Mouse (Mus musculus): ENCODE data around the gene Itpkc. TPM values are rescaled to one million over a fixed set of nuclear protein-coding genes. Genes with fewer than 3 reads are reported as not detected.

Itpkc gene
- polyA plus RNA-seq, 1 experiment, result 8.3 TPM

DNA sequence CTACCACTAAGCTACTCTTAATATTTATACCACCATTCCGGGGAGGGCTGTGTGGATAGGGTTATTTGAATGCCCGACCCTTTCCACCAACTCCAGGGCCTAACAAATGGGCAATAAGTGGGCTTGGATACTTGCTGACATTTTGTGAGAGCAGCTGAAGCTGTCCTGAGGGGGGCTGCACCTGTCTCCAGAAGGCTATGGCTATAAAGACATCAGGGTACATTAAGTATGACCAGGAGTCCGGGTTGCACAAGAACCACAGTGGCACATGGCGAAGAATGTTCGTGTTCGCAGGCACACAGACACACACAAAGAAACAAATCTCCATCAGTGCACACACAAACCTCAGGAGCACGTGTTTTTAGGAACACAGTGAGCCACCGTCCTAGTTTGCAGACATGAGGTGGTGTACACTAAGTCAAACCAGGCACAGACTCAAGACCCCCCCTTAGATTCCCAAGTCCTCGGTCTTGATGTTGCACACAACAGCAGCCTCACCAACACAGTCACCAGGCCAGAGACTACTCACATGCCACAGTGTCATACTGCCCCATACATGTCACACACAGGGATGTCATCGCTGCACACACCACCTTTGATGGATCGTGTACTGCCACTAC is 60.9 kb downstream of the Itpkc start:
- Histone ChIP-seq H3K27ac (ENCODE audit: insufficient read depth, low read length) (peak overlapping the region; percentile 71), H3K4me3 (ENCODE audit: insufficient read depth, low read length) (peak overlapping the region; percentile 66), H3K4me1 (ENCODE audit: control insufficient read depth, insufficient read depth, low read length) (no peaks in the 10 kb centered on the region; the same call in none of the 2 replicates)
- no peak for TF ChIP-seq CTCF (IDR thresholded peaks at IDR 0.05; ENCODE audit: borderline replicate concordance, insufficient read depth, low read length)
- no peak for TF ChIP-seq POLR2A (IDR thresholded peaks at IDR 0.05; ENCODE audit: low read depth, low read length)

DNA sequence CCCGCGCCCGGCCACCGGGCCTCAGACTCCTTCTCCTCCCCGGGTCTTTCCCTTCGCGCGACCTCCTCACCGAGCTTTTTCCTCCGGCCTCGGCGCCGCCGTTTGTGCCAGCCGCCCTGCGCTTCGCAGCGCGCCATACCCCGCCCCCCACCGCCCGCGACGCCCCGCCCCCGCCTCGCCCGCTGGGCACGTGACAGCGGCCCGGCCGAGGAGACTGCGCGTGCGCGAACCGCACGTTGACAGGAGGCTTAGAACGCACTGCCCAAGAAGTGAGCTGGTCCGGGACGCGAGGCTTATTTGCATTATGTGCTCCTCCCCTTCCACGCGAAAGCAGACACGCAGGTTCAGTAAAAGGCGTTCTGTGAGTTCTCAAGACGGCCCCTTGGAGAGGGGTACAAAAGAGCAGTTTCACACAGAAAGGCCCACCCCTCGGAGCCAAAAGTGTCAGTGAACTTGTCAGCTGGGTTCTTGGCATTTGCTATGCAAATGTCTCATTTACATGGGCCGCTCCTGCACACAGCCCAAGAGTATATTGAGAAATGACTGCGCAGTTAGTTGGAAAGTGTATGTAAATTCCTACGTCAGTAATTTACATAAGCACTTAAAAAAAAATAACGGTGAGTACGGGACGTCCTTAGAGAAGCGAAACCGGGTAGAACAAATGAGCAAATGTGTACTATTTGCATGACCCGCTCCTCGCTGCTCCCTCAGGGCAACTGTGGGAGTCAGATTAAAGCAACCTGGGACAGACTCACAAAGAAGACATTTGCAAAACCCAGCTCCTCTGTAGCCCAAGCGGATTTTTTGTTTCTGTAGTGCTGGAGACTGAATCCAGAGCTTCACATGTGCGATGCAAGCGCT is 61.6 kb downstream of the Itpkc start, which contains the start of gene Egln2:
Gene Egln2 (minus strand): TSS at position 189 of the 861 bp plus-strand sequence.
- Histone ChIP-seq H3K4me3 (ENCODE audit: insufficient read depth, low read length) (peak within 1 kb of the TSS; percentile 89), H3K4me1 (ENCODE audit: control insufficient read depth, insufficient read depth, low read length) (no peaks in the 10 kb centered on the region; the same call in none of the 2 replicates), H3K27ac (ENCODE audit: insufficient read depth, low read length) (peak within 1 kb of the TSS; percentile 92)
- peak; percentile 77 for TF ChIP-seq POLR2A (IDR thresholded peaks at IDR 0.05; ENCODE audit: low read depth, low read length)
- no peak for TF ChIP-seq CTCF (IDR thresholded peaks at IDR 0.05; ENCODE audit: borderline replicate concordance, insufficient read depth, low read length)

DNA sequence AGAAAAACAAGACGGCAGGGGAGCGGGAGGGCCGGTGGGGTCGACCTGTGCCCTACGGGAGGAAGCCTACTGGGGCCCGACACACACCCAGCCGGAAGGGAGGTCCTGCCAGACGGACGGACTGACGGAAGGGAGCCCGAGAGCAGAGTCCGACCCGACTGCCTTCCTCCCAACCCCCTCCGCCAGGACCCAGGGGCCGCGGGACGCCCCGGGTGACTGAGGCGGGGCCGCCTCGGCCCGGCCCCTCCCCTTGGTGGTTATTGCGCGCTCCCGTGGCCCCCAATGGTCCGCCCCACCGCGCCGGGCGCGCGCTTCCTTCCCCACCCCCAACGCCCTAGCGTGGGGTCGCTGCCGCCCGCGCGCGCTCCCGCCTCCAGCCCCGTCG is 62.2 kb downstream of the Itpkc start:
- H3K4me3 ChIP-seq (ENCODE audit: insufficient read depth, low read length), result peak overlapping the region; percentile 89
- TF ChIP-seq POLR2A (IDR thresholded peaks at IDR 0.05; ENCODE audit: low read depth, low read length), result peak; percentile 80
- TF ChIP-seq CTCF (IDR thresholded peaks at IDR 0.05; ENCODE audit: borderline replicate concordance, insufficient read depth, low read length), result no peak
- H3K27ac ChIP-seq (ENCODE audit: insufficient read depth, low read length), result peak overlapping the region; percentile 92
- H3K4me1 ChIP-seq (ENCODE audit: control insufficient read depth, insufficient read depth, low read length), result no peaks in the 10 kb centered on the region; the same call in none of the 2 replicates

DNA sequence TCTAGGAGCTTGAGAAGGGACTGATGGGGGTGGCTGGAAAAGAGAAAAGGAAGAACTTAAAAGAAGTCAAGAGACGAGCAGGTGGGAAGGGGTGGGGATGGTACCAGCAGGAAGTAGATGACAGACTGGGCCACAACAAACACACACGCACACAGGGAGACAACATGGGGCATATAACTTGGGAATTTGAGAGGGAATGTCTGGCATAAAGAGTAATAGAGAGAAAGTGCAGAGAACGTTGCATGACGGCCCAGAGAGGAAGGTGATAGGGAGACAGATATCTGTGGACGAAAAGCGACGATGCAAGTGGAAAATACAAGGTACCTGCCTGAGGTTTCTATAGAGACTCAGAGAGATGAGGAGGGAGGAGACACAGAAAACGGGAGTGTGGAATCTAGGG is 62.8 kb downstream of the Itpkc start:
- TF ChIP-seq POLR2A (IDR thresholded peaks at IDR 0.05; ENCODE audit: low read depth, low read length) (no peak), CTCF (IDR thresholded peaks at IDR 0.05; ENCODE audit: borderline replicate concordance, insufficient read depth, low read length) (no peak)
- Histone ChIP-seq H3K4me3 (ENCODE audit: insufficient read depth, low read length) (peak overlapping the region; percentile 89), H3K27ac (ENCODE audit: insufficient read depth, low read length) (peak overlapping the region; percentile 92), H3K4me1 (ENCODE audit: control insufficient read depth, insufficient read depth, low read length) (no peaks in the 10 kb centered on the region; the same call in none of the 2 replicates)

DNA sequence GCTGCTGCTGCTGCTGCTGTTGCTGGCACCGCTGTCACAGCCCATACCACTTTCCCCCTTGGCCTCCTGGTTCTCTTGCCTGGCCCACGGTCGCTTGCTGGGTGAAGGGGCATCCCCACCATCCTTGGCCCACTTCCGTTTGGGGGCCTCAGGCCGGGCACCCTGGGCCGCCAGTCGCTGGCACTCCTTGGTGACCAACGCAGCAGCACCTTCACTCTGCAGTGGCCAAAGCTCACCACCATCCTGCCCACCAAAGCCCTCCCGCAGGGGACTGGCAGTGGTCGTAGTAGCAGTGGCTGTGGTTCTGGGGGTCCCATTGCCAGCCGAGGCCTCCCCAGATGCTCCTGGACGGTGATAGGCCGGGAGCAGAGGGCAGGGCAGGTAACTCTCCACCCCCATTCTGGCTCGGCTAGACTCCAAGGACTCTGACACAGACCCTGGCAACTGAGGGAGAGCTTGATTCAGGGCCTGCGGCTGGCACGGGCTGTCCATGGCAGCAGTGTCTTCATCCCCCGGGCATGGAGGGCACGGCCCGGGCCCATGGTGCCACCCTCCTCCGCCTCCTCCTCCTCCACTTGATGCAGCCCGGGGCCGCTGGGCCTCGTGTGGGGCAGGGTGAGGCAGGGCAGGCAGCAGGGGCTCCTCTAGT is 63.3 kb downstream of the Itpkc start:
- no peaks in the 10 kb centered on the region; the same call in none of the 2 replicates for H3K4me1 ChIP-seq (ENCODE audit: control insufficient read depth, insufficient read depth, low read length)
- peak overlapping the region; percentile 89 for H3K4me3 ChIP-seq (ENCODE audit: insufficient read depth, low read length)
- TF ChIP-seq CTCF (IDR thresholded peaks at IDR 0.05; ENCODE audit: borderline replicate concordance, insufficient read depth, low read length) (no peak), POLR2A (IDR thresholded peaks at IDR 0.05; ENCODE audit: low read depth, low read length) (no peak)
- H3K27ac ChIP-seq (ENCODE audit: insufficient read depth, low read length), result no peak overlapping the region

DNA sequence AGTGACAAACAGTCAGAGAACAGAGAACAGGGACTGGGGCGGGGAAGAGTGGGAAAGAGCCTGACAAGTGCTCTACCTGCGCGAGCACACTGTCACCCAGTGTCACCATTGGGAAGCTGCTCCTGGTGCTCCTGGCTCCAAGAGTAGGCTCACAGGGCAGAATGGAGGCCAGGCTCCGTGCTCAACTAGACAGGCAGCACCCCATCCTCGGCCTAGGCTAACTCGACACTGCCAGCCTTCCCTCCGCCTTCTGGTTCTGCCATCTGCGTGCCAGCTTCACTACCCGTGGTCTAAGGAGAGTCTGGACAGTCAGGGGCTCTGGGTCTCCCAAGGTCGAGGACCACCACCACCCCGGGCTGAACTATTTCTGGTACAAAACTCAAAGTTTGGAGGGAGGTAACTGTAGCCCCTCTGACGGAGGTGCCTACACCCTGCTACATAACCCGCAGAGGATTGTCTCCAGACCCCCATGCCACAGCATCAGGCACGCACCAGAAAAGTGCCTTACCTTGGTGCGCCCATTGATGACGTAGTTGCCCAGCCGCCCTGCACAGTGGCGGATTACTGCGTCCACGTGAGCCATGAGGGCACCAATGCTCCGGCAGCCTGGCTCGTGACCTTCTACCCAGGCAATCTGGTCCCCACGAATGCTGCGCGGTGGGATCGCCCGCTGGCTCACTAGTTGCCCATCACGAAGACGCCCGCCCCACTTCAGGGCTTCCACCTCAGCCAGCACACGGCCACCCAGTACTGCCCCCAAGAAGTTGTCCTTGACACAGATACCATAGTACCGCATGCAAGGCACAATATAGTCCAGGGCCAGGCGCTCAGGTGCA is 64.1 kb downstream of the Itpkc start:
- no peak overlapping the region for H3K4me3 ChIP-seq (ENCODE audit: insufficient read depth, low read length)
- H3K27ac ChIP-seq (ENCODE audit: insufficient read depth, low read length), result no peak overlapping the region
- TF ChIP-seq POLR2A (IDR thresholded peaks at IDR 0.05; ENCODE audit: low read depth, low read length), result no peak
- H3K4me1 ChIP-seq (ENCODE audit: control insufficient read depth, insufficient read depth, low read length), result no peaks in the 10 kb centered on the region; the same call in none of the 2 replicates

DNA sequence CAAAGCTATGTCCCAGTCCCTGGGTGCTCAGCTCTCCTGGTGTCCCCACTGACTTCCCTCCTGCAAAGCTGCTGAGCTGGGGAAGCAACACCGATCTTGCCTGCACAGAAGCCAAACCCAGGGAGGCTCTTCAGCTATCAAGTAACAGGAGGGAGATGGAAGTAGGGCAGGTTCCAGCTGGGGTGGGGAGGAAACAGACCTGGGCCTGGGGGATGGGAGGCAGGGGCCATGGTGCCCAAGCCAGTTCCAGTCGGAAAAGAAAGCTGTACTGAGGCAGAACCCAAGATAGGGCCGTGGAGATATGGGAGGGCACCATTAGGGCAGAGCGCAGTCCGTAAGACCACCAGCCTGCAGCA is 65.0 kb downstream of the Itpkc start:
- no peaks in the 10 kb centered on the region; the same call in none of the 2 replicates for H3K4me1 ChIP-seq (ENCODE audit: control insufficient read depth, insufficient read depth, low read length)
- TF ChIP-seq POLR2A (IDR thresholded peaks at IDR 0.05; ENCODE audit: low read depth, low read length) (no peak), CTCF (IDR thresholded peaks at IDR 0.05; ENCODE audit: borderline replicate concordance, insufficient read depth, low read length) (no peak)
- no peak overlapping the region for H3K27ac ChIP-seq (ENCODE audit: insufficient read depth, low read length)
- H3K4me3 ChIP-seq (ENCODE audit: insufficient read depth, low read length), result no peak overlapping the region

DNA sequence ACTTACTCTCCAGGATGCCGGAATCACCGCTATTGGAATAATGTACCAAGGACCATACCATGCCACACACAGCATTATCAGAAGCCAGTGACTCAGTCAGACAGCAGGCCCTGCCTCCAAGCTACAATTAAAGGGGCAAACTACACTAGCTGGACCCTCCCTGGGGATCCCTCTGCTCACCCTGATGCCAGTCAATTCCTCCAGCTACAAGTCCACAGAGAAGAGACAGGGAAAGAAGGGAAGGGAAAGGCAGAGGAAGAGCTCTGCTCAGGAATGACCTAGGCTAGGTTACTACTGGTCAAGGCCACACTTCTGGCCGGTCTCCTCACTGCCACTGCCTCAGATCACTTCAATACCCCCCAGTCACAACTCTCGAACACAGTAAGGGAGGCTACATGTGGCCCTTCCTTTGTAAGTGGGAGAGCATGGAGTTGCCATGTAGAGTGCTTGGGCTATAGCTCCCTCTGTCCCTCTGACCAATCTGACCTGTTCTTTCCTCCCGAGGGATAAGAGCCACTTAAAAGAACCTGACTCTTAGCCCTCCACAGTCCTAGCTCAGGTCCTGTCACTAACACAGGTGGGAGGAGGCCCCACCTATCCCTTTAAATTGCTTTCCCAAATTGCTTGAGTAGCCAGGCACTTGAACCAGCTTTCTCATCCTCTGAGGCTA is 65.5 kb downstream of the Itpkc start:
- no peak for TF ChIP-seq POLR2A (IDR thresholded peaks at IDR 0.05; ENCODE audit: low read depth, low read length)
- no peaks in the 10 kb centered on the region; the same call in none of the 2 replicates for H3K4me1 ChIP-seq (ENCODE audit: control insufficient read depth, insufficient read depth, low read length)
- H3K27ac ChIP-seq (ENCODE audit: insufficient read depth, low read length), result no peak overlapping the region
- no peak overlapping the region for H3K4me3 ChIP-seq (ENCODE audit: insufficient read depth, low read length)

DNA sequence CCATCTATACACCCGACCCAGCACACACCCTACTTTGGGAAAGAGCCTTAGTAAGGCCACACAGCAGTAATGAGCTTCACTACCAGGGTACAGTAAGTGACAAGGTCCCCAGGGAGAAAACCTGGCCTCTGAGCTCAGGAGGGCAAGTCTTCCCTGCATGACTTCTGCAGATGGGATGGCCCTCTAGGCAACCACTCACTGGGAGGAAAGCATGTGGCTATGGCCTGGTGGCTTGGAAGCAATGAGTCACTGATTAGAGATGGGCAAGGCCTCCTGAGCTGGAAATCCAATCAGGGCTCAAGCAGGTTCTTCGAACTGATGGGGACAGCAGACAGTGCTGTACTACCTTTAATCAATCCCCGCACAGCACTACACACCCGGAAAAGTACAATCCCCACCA is 66.7 kb downstream of the Itpkc start:
- TF ChIP-seq POLR2A (IDR thresholded peaks at IDR 0.05; ENCODE audit: low read depth, low read length), result no peak
- no peak for TF ChIP-seq CTCF (IDR thresholded peaks at IDR 0.05; ENCODE audit: borderline replicate concordance, insufficient read depth, low read length)
- Histone ChIP-seq H3K4me3 (ENCODE audit: insufficient read depth, low read length) (no peak overlapping the region), H3K27ac (ENCODE audit: insufficient read depth, low read length) (no peak overlapping the region), H3K4me1 (ENCODE audit: control insufficient read depth, insufficient read depth, low read length) (no peaks in the 10 kb centered on the region; the same call in none of the 2 replicates)

Data from embryonic fibroblast, embryonic 13.5 days (primary cell).